Mouse (Mus musculus) cortical plate, adult 2 months (tissue): Measurements from ENCODE around the gene Zfand3.

Experiments
- CTCF ChIP-seq: fragments of 200-500 bp; IDR thresholded peaks from 2 replicates; pipeline ENCODE4 v1.5.1; 2011; ENCODE audit warnings: mild to moderate bottlenecking, control low read depth, low read length; ENCODE audit not compliant: insufficient read depth; ENCODE audit errors: extremely low read depth
- POLR2A ChIP-seq: fragments of 200-500 bp; IDR thresholded peaks from 2 replicates; pipeline ENCODE4 v1.6.1; 2011; ENCODE audit warnings: mild to moderate bottlenecking, low read length, control low read depth; ENCODE audit not compliant: insufficient read depth; ENCODE audit errors: extremely low read depth

DNA sequence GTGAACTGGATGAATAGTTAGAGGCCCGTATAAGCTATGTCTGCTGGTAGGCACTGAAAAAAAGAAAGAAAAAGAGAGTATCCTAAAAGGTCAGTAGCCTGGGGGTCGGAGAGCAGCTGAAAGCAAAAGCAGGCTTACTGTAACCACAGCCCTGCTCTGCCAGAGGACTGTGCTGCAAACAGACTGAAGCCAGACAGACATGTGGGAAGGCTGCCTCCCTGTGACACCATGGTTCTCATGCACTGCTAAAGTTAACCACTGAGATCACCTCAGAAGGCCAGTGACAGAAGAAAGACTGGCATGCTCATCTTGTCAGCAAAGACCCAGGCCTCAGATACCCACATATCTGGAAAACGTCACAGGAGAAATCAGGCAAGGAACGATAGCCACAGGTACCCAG lies 253.9 kb downstream of the Zfand3 start:
- no peak for TF ChIP-seq POLR2A
- 0 out of 2 replicates have a peak, but pooled peaks have one; percentile 2 for TF ChIP-seq CTCF
